Mouse (Mus musculus) lung, adult 2 months (tissue): Measurements from ENCODE around the gene Epor.

ENCODE experiments used
- CTCF ChIP-seq: fragments of 200-500 bp; IDR thresholded peaks from 2 replicates; pipeline ENCODE4 v1.5.1; 2011; ENCODE audit warnings: mild to moderate bottlenecking, low read length, control low read depth; ENCODE audit not compliant: insufficient read depth
- POLR2A ChIP-seq: fragments of 200-500 bp; IDR thresholded peaks from 2 replicates; pipeline ENCODE4 v1.6.1; 2011; ENCODE audit warnings: low read depth, mild to moderate bottlenecking, control low read depth, low read length, borderline replicate concordance; ENCODE audit errors: extremely low read depth

DNA sequence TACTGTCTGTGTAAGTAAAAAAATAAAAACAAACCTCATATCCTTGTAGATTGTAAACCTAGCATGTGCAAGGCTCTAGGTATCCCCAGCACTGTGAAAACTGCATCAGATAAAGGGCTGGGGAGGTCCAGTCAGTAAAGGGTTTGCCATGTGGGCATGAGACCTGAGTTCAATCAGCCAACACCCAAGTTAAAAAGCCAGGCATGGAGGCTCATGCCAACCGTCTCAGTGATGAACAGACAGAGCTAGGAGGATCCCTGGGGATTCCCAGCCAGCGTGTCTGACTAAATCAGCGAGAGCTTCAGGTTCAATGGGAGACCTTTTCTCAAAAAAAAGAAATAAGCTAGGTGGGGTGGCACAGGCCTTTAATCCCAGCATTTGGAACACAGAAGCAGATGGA, 38.3 kb downstream of the Epor start:
- TF ChIP-seq CTCF, result no peak
- no peak for TF ChIP-seq POLR2A
